Mouse (Mus musculus): ENCODE data around the gene Csl.

Csl gene

GRCm38 (mm10) chr10:99759558-99759957 lies at the start of gene Csl:
TSS of gene Csl (minus strand) at chr10:99759658.
- no peak for DNase-seq

- peak; percentile 30 to 69 for DNase-seq
These were observed 30.0 kb upstream of the Csl start for GRCm38 (mm10) chr10:99789418-99789817.

DNA sequence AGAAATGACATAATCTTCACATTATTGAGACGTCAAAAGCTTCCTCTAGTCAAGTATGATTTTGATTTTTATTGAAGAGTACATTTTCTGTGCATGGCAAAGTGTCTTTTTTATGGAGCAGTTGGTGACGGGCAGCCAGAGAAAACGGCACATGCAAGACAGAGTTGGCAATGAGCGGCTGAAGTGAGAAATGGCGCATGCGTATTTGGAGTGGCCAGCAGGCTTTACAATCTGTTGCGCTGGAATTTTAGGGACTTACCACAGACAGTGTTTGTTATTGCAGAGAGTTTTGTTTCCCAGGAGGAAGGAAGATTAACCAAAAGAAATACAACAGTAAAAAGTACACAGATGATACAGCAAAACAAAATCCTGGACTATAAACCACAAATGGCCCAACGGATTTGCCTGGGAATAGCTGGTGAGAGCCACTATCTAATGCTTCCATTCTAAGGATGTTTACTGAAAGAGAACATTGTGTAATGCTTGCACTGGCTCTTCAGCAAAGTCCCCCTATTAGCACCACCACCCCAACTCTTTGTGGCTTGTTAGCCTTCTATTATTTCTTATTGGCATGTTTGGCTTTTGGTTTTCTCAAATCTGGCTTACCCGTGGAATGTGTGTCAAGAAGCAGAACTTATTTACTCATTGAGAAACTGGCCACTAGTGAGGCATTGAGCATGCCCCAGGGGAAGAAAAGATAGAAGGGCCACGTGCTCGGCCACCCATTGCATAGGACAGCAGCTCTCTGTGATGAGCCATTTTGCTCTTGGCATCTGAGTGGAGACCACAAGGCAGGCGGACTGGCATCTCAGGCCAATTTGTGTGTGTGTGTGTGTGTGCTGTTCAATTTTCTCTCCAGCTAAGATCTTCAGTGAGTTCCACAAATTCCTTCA lies 15.0 kb upstream of the Csl start:
- peak in 1 of 2 experiments; percentile 26 for DNase-seq

DNA sequence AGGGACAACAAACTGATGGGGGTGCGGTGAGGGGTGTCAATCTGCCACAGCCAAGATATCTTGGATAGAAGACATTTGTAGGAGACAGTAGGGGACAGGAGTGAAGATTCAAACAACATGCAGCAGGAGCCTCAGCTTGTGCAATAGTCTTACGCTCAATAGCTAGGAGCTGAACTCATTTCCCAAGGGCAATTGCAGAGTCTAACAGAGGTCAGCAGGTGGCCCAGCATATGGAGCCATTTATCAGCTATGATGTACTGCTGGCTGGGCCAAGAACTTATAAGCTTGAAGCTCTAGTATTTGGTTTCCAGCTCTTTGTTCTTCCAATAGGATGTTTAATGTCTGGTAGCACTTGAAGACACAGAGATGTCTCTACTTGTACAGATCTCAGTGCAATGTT lies 9.3 kb downstream of the Csl start:
- DNase-seq, result peak in 1 of 2 experiments; percentile 24

GRCm38 (mm10) chr10:99748668-99749260 lies 10.7 kb downstream of the Csl start:
- peak in 1 of 2 experiments; percentile 29 for DNase-seq

- DNase-seq, result no peak
These were observed 11.4 kb downstream of the Csl start for GRCm38 (mm10) chr10:99748009-99748408.

DNA sequence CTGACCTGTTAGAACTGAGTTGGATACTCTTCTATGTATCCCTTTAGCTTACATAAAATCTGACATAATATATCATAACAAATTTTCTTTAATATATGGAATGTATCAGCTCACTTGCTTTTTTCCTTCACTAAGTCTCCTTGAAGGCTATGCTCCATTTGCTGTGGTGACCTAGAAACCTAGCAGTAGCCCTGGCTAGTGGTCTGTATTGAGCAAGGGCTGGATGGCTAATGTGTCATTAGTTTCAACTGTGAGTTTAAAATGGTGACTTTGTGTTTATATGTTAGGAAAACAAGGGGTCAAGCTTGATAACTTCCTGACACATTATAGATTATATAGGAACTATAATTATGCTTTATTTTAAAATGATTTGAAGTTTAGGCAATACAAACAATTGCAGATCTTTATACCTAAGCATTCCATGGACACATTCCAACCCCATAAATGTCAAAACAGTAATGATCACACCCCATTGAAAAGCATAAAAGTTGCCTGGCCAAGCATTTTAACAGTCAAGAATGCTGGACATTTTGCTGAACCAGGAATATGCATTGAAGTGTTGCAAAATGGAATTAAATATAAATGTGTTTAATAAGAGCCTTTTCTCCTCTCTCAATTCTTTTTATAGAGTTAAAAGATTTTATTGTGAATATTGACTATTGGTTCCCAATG lies 17.7 kb downstream of the Csl start:
- DNase-seq, result no peak

DNA sequence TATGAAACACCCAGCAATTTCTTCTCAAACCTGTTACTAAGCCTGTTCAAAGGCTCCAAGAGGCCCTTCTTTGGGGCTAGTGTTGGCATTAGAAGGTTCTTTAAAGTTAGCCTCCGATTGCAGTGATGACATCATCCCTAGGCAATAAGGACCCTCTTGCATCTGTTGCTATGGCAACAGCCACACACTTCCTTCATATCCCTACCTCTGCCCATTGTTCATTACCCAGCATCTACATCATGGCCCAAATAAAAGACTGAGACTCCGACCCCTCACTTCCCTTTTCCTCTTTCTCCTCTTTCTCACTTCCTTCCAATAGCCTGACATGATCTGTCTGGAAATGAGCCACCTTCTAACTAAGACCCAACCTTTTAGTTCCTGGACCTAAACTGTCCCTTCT lies 46.3 kb downstream of the Csl start:
- DNase-seq, result no peak

DNA sequence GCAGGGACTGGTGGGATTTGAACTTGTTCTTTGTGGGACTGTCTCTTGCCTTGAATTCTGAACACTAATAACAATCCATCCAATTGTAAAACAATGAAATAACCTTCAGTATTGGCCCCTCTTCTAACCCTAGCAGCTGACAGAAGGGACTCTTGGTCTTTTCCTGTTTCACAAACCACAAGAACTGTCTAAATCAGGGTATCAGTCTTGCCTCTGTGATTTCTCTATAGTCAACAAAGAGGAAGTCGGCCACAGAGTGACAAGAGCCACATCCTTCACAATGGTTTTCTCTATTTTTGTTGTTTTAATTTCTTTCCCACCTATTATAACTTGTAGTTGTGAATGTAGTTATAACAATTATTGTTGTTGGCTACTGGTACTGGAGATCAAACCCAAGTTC lies 47.9 kb downstream of the Csl start:
- DNase-seq, result no peak

All from lung, postnatal 4 days (tissue).